Mouse (Mus musculus): ENCODE results near the gene Zfp764. TPM values are rescaled to one million over a fixed set of nuclear protein-coding genes. Genes with fewer than 3 reads are reported as not detected.
A peak's percentile ranks its signal among the peaks of the same experiment; 100 is the strongest.
"Not testable (repeated sequence)": the region's sequence is repeated elsewhere in the genome, so short reads cannot be mapped to it uniquely, and the experiment has no call there.

Zfp764 gene
- total RNA-seq, 2 experiments from 2014 or later, result 4.5 TPM

DNA sequence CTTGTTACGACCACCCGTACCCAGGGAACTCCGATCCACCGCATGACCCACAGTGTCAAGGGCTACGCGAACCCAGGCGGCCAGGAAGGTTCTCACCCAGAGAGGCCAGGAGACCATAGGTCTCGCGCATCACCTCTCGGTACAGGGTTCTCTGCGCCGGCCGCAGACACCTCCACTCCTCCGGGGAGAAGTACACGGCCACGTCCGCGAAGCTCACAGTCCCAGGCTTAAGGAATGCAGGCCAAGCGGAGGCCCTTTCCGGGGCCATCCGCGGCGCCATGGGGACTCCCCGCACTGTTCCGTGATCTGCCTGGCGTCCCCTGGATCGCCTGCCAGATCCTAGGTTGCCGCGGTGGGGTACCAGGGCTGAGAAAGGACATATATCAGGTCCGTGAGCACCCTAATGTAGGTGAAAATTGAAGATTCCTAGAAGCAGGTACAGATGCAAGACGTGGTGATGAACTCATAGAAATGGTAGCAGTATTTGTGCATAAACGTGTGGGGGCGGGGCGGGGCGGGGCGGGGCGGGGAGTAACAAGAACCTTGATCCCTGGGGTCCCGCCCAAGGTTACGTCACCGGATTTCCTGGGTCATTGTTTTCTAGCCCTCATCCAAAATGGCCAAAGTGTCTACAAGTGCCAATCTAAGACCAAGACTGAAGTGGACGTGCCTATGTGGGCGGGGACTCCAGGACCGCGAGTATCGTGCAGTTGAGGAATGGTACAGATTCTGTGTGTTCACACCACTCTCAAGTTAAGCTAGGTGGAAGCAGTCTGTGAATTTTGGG lies 13.3 kb downstream of the Zfp764 start, which contains the start of gene E430018J23Rik:
E430018J23Rik (minus strand) TSS at position 473 of the 787 bp plus-strand sequence.
- DNase-seq (ENCODE audit: low spot score in 2 of 2), result peak; percentile 95 to 99
- intact Hi-C loops (cut with DNase I), result no loop called here

DNA sequence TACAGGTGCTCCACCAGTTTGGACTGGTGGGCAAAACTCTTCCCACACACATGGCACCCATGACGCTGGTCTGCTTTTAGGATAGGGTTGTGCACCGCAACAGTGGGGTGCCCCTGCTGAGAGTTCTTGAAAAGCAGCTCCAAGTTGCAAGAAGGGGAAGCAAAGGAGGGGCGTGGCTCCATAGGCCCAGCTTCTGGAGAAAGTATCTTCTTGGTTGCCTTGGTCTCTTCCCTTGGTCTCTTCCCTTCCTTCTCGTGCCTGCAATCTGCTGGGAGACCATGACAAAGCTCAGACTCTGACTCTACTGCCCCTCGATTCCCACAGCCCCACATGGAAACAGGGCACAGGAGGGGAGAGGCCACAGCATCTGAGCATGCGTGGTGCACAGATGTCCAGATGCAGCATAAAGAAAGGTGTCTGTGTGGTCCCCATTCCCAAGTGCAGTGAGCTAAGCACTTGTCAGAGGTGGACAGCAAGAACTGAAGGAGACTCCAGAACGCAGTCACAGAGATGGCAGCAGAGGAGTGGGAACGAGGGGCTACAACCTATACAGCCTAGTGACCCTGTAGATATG lies 14.3 kb downstream of the Zfp764 start:
- DNase-seq (ENCODE audit: low spot score in 2 of 2), result no peak
- intact Hi-C loops (cut with DNase I), result no loop called here

GRCm38 (mm10) chr7:127391538-127391937 lies 15.1 kb downstream of the Zfp764 start:
- DNase-seq (ENCODE audit: low spot score in 2 of 2), result no peak
- intact Hi-C loops (cut with DNase I), result no loop called here

DNA sequence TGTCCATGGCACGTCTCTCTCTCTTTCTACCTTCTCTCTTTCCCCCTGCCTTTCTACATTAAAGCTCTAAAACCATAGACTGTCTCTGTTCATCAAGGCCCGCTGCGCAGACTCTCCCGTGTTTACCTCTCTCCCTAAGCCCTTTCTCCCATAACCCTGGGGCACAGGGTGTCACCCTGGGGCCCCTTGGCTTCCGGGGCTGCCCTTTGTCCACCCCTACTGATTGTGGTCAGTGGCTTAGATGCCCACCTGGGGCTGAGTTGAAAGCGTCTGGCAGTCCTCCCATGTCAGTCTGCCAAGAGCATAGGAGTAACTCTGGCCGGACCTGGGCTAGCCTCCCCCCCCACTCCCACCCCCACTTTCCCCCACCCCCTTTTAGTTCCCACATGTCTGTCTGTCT lies 16.3 kb downstream of the Zfp764 start:
- intact Hi-C loops (cut with DNase I), result no loop called here
- DNase-seq (ENCODE audit: low spot score in 2 of 2), result no peak

GRCm38 (mm10) chr7:127388201-127388600 lies 18.4 kb downstream of the Zfp764 start:
- DNase-seq (ENCODE audit: low spot score in 2 of 2); intact Hi-C loops (cut with DNase I): not testable (repeated sequence)

DNA sequence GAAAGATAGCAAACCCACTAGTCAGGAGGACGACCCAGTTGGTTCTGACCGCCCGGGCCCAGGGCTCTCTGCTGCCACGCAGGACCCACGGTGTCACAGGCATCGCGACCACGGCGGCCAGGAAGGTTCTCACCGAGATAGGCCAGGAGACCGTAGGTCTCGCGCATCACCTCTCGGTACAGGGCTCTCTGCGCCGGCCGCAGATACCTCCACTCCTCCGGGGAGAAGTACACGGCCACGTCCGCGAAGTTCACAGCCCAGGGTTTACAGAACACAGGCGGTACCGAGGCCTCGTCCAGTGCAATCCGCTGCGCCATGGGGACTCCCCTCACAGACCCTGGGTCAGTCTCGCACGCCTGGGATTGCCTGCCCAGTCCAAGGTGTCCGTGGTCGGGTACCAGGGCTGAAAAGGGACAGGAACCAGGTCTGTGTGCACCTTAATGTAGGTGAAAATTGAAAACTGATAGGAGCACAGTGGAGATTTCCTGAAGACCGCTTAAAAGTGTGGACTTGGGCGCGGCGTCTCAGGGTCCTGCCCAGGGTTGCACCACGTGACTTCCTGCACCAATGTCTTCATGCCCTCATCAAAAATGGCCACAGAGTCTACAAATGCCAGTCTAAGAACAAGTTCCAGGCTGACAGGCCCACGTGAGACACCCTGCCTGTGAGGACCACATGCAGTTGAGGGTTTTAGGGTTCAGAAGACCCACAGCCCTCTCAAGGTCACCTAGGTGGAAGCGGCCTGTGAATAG lies 19.8 kb downstream of the Zfp764 start, which contains the start of gene 9130019O22Rik:
9130019O22Rik (minus strand) TSS at position 526 of the 752 bp plus-strand sequence.
- DNase-seq (ENCODE audit: low spot score in 2 of 2), result peak; percentile 94 to 95
- intact Hi-C loops (cut with DNase I), result no loop called here

GRCm38 (mm10) chr7:127385560-127385959 lies 21.1 kb downstream of the Zfp764 start:
- DNase-seq (ENCODE audit: low spot score in 2 of 2); intact Hi-C loops (cut with DNase I): not testable (repeated sequence)

DNA sequence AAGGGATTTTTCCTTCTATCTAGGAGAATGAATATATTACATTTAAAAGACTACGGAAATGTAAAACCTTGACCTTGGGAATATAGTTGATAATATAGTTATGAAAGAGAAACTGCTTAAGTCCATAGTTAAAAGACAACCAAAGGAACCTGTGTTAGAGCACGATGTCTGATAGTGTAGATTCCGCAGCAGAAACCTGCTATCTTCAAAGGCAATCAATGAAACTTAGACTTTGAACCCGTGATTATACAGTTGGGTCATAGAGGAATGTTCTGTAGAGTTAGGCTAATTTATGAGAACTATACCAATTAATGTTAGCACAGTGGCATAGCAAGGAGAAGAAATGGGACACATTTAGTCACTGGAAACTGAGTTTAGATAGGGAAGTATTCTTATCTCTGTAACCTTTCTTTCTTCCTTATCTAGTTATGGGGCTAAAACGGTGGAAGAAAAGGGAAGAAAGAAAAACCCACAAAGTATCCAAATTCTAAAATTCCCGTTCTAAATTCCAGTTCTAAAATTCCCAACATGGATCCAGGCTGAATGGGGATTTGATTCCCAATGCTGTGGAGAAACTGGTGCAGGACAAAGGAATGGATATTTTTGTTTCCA lies 28.2 kb downstream of the Zfp764 start:
- intact Hi-C loops (cut with DNase I), result no loop called here

GRCm38 (mm10) chr7:127375271-127376245 lies 31.1 kb downstream of the Zfp764 start, which contains the start of gene Zfp747:
Zfp747 (minus strand) TSS chr7:127376050.
- intact Hi-C loops (cut with DNase I), result not testable (repeated sequence)
- DNase-seq (ENCODE audit: low spot score in 2 of 2), result peak; percentile 91 to 97

More for the DNA sequence above, 28.2 kb downstream of the Zfp764 start:
- no peak for DNase-seq (ENCODE audit: low spot score in 2 of 2)

GRCm38 (mm10) chr7:127371870-127372269 lies 34.8 kb downstream of the Zfp764 start:
- DNase-seq (ENCODE audit: low spot score in 2 of 2), result not testable (repeated sequence)

DNA sequence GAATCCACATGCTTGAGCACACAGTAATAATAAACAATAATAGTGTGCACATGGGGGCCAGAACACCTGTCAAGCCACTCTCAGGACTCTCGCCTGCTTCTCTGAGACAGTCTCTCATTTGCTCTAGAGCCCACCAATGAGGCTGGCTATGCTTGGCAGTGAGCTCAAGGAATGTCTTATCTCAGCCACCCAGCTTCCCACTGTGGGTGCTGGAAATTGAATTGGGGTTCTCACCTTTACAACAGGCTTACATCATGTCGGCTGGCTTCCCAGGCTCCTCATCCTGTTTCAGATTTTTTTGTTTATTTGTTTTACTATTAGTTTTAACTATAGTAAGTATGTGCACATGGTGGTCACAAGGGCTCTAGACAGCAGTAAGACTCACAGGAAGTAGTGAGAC lies 35.4 kb downstream of the Zfp764 start:
- intact Hi-C loops (cut with DNase I), result no loop called here
- DNase-seq (ENCODE audit: low spot score in 2 of 2), result no peak

More at GRCm38 (mm10) chr7:127371870-127372269, 34.8 kb downstream of the Zfp764 start:
- intact Hi-C loops (cut with DNase I), result not testable (repeated sequence)

DNA sequence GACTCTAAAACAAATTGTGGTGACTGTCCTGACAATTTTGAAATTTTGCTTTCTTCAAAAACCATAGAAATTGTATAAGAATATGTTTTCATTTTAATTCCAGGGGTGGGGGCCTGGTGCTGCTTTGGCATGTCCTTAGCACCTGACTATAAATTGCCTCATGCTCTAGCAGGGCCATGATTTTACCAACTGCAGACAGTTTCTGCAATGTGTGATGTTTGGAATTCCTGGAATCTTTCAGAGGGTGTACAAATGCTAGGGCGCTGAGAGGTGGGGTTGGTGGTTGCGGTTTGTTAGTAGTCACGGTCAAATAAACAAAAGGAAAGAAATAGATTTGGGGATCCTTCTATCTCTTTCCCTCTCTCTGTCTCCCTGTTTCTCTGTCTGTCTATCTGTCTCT lies 40.4 kb downstream of the Zfp764 start:
- intact Hi-C loops (cut with DNase I), result no loop called here
- DNase-seq (ENCODE audit: low spot score in 2 of 2), result no peak

DNA sequence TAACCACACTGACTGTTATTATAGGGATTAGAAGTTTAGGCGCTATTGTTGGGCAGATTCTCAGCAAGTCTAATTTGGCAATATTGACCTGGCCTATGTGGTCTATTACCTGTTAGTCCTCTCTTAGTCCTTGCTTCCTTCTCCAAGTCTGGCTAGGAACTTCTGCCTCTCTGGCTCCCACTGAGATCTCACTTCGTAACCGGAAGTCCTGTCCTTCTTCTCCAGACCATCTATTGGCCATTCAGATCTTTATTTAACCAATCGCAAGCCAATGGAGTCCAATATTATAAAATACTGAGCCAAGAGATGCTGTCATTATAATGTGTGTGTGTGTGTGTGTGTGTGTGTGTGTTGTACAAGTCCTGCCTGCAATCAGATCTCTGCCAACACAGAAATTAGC lies 42.5 kb downstream of the Zfp764 start:
- intact Hi-C loops (cut with DNase I), result loop anchor here (5.0 kb wide), 1 partner anchor 108 kb away; no protein-coding TSS in a partner anchor

GRCm38 (mm10) chr7:127363475-127363921 lies 43.1 kb downstream of the Zfp764 start:
- DNase-seq (ENCODE audit: low spot score in 2 of 2), result peak; percentile 27 to 50
- intact Hi-C loops (cut with DNase I), result loop anchor here (2.0 to 5.0 kb wide), 2 partner anchors 109 to 135 kb away; no protein-coding TSS in a partner anchor

More for the DNA sequence above, 42.5 kb downstream of the Zfp764 start:
- DNase-seq (ENCODE audit: low spot score in 2 of 2), result no peak

DNA sequence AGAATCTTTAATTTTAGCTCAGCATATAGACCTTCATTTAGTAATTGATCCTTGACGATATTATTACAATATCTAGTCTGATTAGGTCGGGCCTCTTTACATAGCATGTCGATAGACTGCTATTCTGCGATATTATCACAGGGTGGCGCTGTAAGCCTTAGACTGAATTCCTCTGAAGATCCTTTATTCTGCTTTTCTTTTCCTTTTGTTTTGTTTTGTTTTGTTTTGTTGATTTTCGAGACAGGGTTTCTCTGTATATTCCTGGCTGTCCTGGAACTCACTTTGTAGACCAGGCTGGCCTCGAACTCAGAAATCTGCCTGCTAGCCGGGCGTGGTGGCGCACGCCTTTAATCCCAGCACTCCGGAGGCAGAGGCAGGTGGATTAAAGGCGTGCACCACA lies 44.2 kb downstream of the Zfp764 start:
- intact Hi-C loops (cut with DNase I), result loop anchor here (2.0 to 5.0 kb wide), 2 partner anchors 110 to 136 kb away; no protein-coding TSS in a partner anchor
- peak in 1 of 2 experiments; percentile 52 for DNase-seq (ENCODE audit: low spot score in 2 of 2)

- no peak for DNase-seq (ENCODE audit: low spot score in 2 of 2)
- intact Hi-C loops (cut with DNase I), result loop anchor here (5.0 kb wide), 1 partner anchor 111 kb away; no protein-coding TSS in a partner anchor
Measured at GRCm38 (mm10) chr7:127361449-127361848, 45.2 kb downstream of the Zfp764 start.

DNA sequence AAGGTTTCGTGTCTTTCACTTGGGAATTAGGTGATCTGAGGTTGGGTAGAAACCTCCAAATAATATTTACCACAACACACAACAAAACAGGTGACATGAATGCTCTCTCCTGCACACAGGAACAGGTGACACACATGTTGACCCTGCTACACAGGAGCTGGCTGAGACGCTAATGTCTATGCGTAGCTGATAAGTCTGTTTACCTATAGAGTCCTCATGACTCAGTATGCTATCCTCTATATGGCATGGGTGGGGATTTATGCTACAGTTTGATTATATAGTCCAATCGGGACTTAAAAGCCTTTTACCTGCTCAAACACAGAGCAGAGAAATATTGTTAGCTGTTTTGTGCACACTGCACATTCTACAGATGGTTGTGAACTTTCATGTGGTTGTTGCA lies 46.4 kb downstream of the Zfp764 start:
- no peak for DNase-seq (ENCODE audit: low spot score in 2 of 2)
- intact Hi-C loops (cut with DNase I), result loop anchor here (5.0 kb wide), 1 partner anchor 112 kb away; no protein-coding TSS in a partner anchor

DNA sequence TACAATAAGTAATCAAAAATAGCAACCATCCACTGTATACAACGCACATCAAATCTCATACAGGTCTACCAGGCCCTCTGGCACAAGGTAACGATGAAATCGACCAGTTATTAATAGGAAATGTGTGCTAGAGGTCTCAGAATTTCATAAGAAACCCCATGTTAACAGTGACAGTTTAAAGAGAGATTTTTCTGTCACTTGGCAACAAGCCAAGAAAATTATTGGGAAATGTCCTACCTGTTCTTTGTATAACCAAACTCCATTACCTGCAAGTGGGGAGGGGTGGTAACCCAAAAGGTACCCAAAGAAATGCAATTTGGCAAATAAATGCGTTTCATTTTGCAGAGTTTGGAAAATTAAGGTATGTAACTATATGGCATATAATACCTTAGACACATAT lies 48.1 kb downstream of the Zfp764 start:
- DNase-seq (ENCODE audit: low spot score in 2 of 2), result no peak
- intact Hi-C loops (cut with DNase I), result no loop called here

Measured in left cerebral cortex, postnatal 25 days (tissue).